Mouse (Mus musculus) stomach, embryonic 15.5 days (tissue): ENCODE measurements at regions not wholly inside any gene's neighbourhood (a gene's known extent, or its start where the extent isn't known, plus 50 kb on each side); places are given as distances from the start of the nearest gene placed in this dataset.

ENCODE experiments used
- ATAC-seq: fragments of 200-750 bp; cut with Nextera tagmentation; 2 replicates; pipeline ENCODE4 v1.8.0; 2017; ENCODE audit warnings: low read depth, moderate number of reproducible peaks, moderate TSS enrichment; ENCODE audit not compliant: insufficient read depth, low FRiP score
- H3K27ac ChIP-seq: fragments of 300-500 bp; sonication (generic); 2 replicates; pipeline ENCODE4 v1.5.1; 2015; ENCODE audit warnings: mild to moderate bottlenecking, inconsistent platforms
- H3K27me3 ChIP-seq: fragments of 300-500 bp; sonication (generic); replicated peaks from 2 replicates; pipeline ENCODE4 v1.6.1; 2015; ENCODE audit warnings: inconsistent platforms
- H3K36me3 ChIP-seq: fragments of 300-500 bp; sonication (generic); 2 replicates; pipeline ENCODE4 v1.6.1; 2015; ENCODE audit warnings: inconsistent platforms
- H3K4me1 ChIP-seq: fragments of 300-500 bp; sonication (generic); 2 replicates; pipeline ENCODE4 v1.6.1; 2015; ENCODE audit warnings: inconsistent platforms
- H3K4me2 ChIP-seq: fragments of 300-500 bp; sonication (generic); 2 replicates; pipeline ENCODE4 v1.6.1; 2015; ENCODE audit warnings: mild to moderate bottlenecking, inconsistent platforms
- H3K4me3 ChIP-seq: fragments of 300-500 bp; sonication (generic); replicated peaks from 2 replicates; pipeline ENCODE4 v1.5.1; 2015; ENCODE audit warnings: inconsistent platforms
- H3K9ac ChIP-seq: fragments of 300-500 bp; sonication (generic); 2 replicates; pipeline ENCODE4 v1.6.1; 2015; ENCODE audit warnings: inconsistent platforms
- H3K9me3 ChIP-seq: fragments of 300-500 bp; sonication (generic); 2 replicates; pipeline ENCODE4 v1.6.1; 2016; ENCODE audit warnings: inconsistent platforms
- WGBS: fragments of 180-500 bp; shearing (Covaris S2); methylation state at CpG from one replicate; pipeline ENCODE4 v1.1.7; 2015; 5-methylcytosine and 5-hydroxymethylcytosine counted together

- 71% methylated on average over 1 of the region's 1 CpGs for WGBS
Observed at GRCm38 (mm10) chr19:49115484-49115883, 909.7 kb downstream of the Sorcs3 start.

GRCm38 (mm10) chr19:49131664-49132063, 925.8 kb downstream of the Sorcs3 start:
- Histone ChIP-seq H3K9me3 (no peaks in the 10 kb centered on the region), H3K27ac (no peak overlapping the region), H3K27me3 (no peaks in the 10 kb centered on the region), H3K4me2 (no peak overlapping the region), H3K4me3 (no peak overlapping the region), H3K4me1 (no peaks in the 10 kb centered on the region), H3K9ac (no peak overlapping the region), H3K36me3 (no peaks in the 10 kb centered on the region)
- no peak for ATAC-seq
- WGBS, result 51% methylated on average over 4 of the region's 4 CpGs

More at GRCm38 (mm10) chr19:49115484-49115883, 909.7 kb downstream of the Sorcs3 start:
- H3K27me3 ChIP-seq, result no peaks in the 10 kb centered on the region
- H3K4me3 ChIP-seq, result no peak overlapping the region
- H3K4me1 ChIP-seq, result no peaks in the 10 kb centered on the region
- ATAC-seq, result no peak
- H3K36me3 ChIP-seq, result no peaks in the 10 kb centered on the region
- H3K27ac ChIP-seq, result no peak overlapping the region
- no peaks in the 10 kb centered on the region for H3K9me3 ChIP-seq
- no peak overlapping the region for H3K4me2 ChIP-seq
- H3K9ac ChIP-seq, result no peak overlapping the region

- Histone ChIP-seq H3K4me2 (no peak overlapping the region), H3K4me3 (no peak overlapping the region), H3K27ac (no peak overlapping the region), H3K27me3 (no peaks in the 10 kb centered on the region), H3K9me3 (no peaks in the 10 kb centered on the region), H3K9ac (no peak overlapping the region), H3K36me3 (no peaks in the 10 kb centered on the region), H3K4me1 (no peaks in the 10 kb centered on the region)
- WGBS, result 44% methylated on average over 2 of the region's 2 CpGs
- ATAC-seq, result no peak
Observed at GRCm38 (mm10) chr19:49172078-49172477, 966.3 kb downstream of the Sorcs3 start.

- no peak for ATAC-seq
- 37% methylated on average over 3 of the region's 3 CpGs for WGBS
Observed at GRCm38 (mm10) chr19:49207971-49208370, 1002.1 kb downstream of the Sorcs3 start.

GRCm38 (mm10) chr19:49242601-49243000, 1036.8 kb downstream of the Sorcs3 start:
- Histone ChIP-seq H3K4me3 (no peak overlapping the region), H3K27me3 (no peaks in the 10 kb centered on the region), H3K9me3 (no peaks in the 10 kb centered on the region), H3K4me2 (no peak overlapping the region), H3K9ac (no peak overlapping the region), H3K4me1 (no peaks in the 10 kb centered on the region), H3K27ac (no peak overlapping the region), H3K36me3 (no peaks in the 10 kb centered on the region)
- no peak for ATAC-seq
- WGBS, result 56% methylated on average over 2 of the region's 2 CpGs

More at GRCm38 (mm10) chr19:49207971-49208370, 1002.1 kb downstream of the Sorcs3 start:
- Histone ChIP-seq H3K4me2 (no peak overlapping the region), H3K9ac (no peak overlapping the region), H3K9me3 (no peaks in the 10 kb centered on the region), H3K36me3 (no peaks in the 10 kb centered on the region), H3K4me3 (no peak overlapping the region), H3K4me1 (no peaks in the 10 kb centered on the region), H3K27ac (no peak overlapping the region), H3K27me3 (no peaks in the 10 kb centered on the region)

- Histone ChIP-seq H3K27me3 (no peaks in the 10 kb centered on the region), H3K9me3 (no peaks in the 10 kb centered on the region), H3K27ac (no peak overlapping the region), H3K36me3 (no peaks in the 10 kb centered on the region), H3K9ac (no peak overlapping the region), H3K4me2 (no peak overlapping the region), H3K4me1 (no peaks in the 10 kb centered on the region), H3K4me3 (no peak overlapping the region)
- 60% methylated on average over 3 of the region's 3 CpGs for WGBS
- no peak for ATAC-seq
Observed at GRCm38 (mm10) chr19:49245114-49245714, 1039.4 kb downstream of the Sorcs3 start.

GRCm38 (mm10) chr19:49264616-49265015, 1058.8 kb downstream of the Sorcs3 start:
- Histone ChIP-seq H3K27ac (no peak overlapping the region), H3K9me3 (no peaks in the 10 kb centered on the region), H3K4me3 (no peak overlapping the region), H3K4me1 (no peaks in the 10 kb centered on the region), H3K27me3 (no peaks in the 10 kb centered on the region), H3K4me2 (no peak overlapping the region), H3K9ac (no peak overlapping the region), H3K36me3 (no peaks in the 10 kb centered on the region)
- 51% methylated on average over 1 of the region's 1 CpGs for WGBS
- no peak for ATAC-seq

- H3K27ac ChIP-seq, result no peak overlapping the region
- no peaks in the 10 kb centered on the region for H3K9me3 ChIP-seq
- H3K4me1 ChIP-seq, result no peaks in the 10 kb centered on the region
- H3K36me3 ChIP-seq, result no peaks in the 10 kb centered on the region
- H3K27me3 ChIP-seq, result no peaks in the 10 kb centered on the region
- no peak overlapping the region for H3K9ac ChIP-seq
- no peak overlapping the region for H3K4me3 ChIP-seq
- ATAC-seq, result no peak
- H3K4me2 ChIP-seq, result no peak overlapping the region
- WGBS, result 33% methylated on average over 8 of the region's 8 CpGs
Observed at GRCm38 (mm10) chr19:49267864-49268480, 1062.1 kb downstream of the Sorcs3 start.

GRCm38 (mm10) chr19:49282626-49283261, 1076.9 kb downstream of the Sorcs3 start:
- Histone ChIP-seq H3K27me3 (no peaks in the 10 kb centered on the region), H3K4me1 (no peaks in the 10 kb centered on the region), H3K36me3 (no peaks in the 10 kb centered on the region), H3K4me3 (no peak overlapping the region), H3K9me3 (no peaks in the 10 kb centered on the region), H3K4me2 (no peak overlapping the region), H3K9ac (no peak overlapping the region), H3K27ac (no peak overlapping the region)
- no peak for ATAC-seq
- WGBS, result 71% methylated on average over 8 of the region's 8 CpGs

GRCm38 (mm10) chr19:49294980-49295379, 1089.2 kb downstream of the Sorcs3 start:
- no peak overlapping the region for H3K4me2 ChIP-seq
- H3K27ac ChIP-seq, result no peak overlapping the region
- no peak for ATAC-seq
- no peaks in the 10 kb centered on the region for H3K9me3 ChIP-seq
- no peaks in the 10 kb centered on the region for H3K36me3 ChIP-seq
- H3K27me3 ChIP-seq, result no peaks in the 10 kb centered on the region
- WGBS, result 75% methylated on average over 2 of the region's 2 CpGs
- no peaks in the 10 kb centered on the region for H3K4me1 ChIP-seq
- no peak overlapping the region for H3K4me3 ChIP-seq
- no peak overlapping the region for H3K9ac ChIP-seq

GRCm38 (mm10) chr19:49299351-49300271, 1093.8 kb downstream of the Sorcs3 start:
- H3K4me2 ChIP-seq, result no peak overlapping the region
- no peaks in the 10 kb centered on the region for H3K9me3 ChIP-seq
- H3K4me1 ChIP-seq, result no peaks in the 10 kb centered on the region
- H3K9ac ChIP-seq, result no peak overlapping the region
- no peaks in the 10 kb centered on the region for H3K36me3 ChIP-seq
- 31% methylated on average over 10 of the region's 10 CpGs for WGBS
- no peak overlapping the region for H3K4me3 ChIP-seq
- no peaks in the 10 kb centered on the region for H3K27me3 ChIP-seq
- H3K27ac ChIP-seq, result no peak overlapping the region
- no peak for ATAC-seq
